Comparison of ENCODE assay signal across 24 mouse cellular contexts in genomic region chr6:21122119-21122518, GRCm38 (mm10).
"Had no signal": no experiment of that assay in that cellular context is flagged by ENCODE, and none has a peak within 500 bp of the region (broad histone marks: within the 10 kb centered on the region; RNA-seq: fewer than 3 reads in every experiment).

No protein-coding gene starts in this region.

- H3K36me3 ChIP-seq: heart, embryonic 10.5 days; heart, embryonic 12.5 days; hindbrain, embryonic 10.5 days; intestine, embryonic 15.5 days; limb, embryonic 10.5 days; limb, embryonic 12.5 days; liver, embryonic 13.5 days had no signal

- ATAC-seq: inflammation-experienced regulatory T-cells, adult 6 months; intestine, embryonic 15.5 days; intestine, postnatal 0 days had no signal

- H3K9ac ChIP-seq: heart, embryonic 12.5 days; intestine, embryonic 15.5 days; limb, embryonic 12.5 days; liver, embryonic 13.5 days had no signal

- H3K4me3 ChIP-seq: gastrocnemius, adult 2 months; heart, embryonic 10.5 days; heart, embryonic 12.5 days; hindbrain, embryonic 10.5 days; intestine, embryonic 15.5 days; layer of hippocampus, adult 2 months; left cerebral cortex, adult 2 months; limb, embryonic 10.5 days; limb, embryonic 12.5 days; liver, embryonic 13.5 days had no signal

- H3K4me1 ChIP-seq: heart, embryonic 10.5 days; heart, embryonic 12.5 days; intestine, embryonic 15.5 days; limb, embryonic 10.5 days; limb, embryonic 12.5 days; liver, embryonic 13.5 days had no signal

- H3K4me2 ChIP-seq: heart, embryonic 12.5 days; intestine, embryonic 15.5 days; limb, embryonic 12.5 days; liver, embryonic 11.5 days; liver, embryonic 13.5 days had no signal

- DNase-seq: gastrocnemius, adult 2 months; gastrocnemius, postnatal 10 days; gastrocnemius, postnatal 25 days; heart, adult 18-20 months; heart, postnatal 10 days; heart, postnatal 4 days; kidney, adult 18-20 months; kidney, adult 8-10 months; kidney, postnatal 10 days; kidney, postnatal 25 days; kidney, postnatal 4 days; liver; liver, embryonic 13.5 days had no signal

- H3K27ac ChIP-seq: gastrocnemius, adult 2 months; heart, embryonic 10.5 days; hindbrain, embryonic 10.5 days; intestine, embryonic 15.5 days; layer of hippocampus, adult 2 months; left cerebral cortex, adult 2 months; limb, embryonic 10.5 days; limb, embryonic 12.5 days; liver, embryonic 13.5 days had no signal

- H3K27me3 ChIP-seq: heart, embryonic 12.5 days; intestine, embryonic 15.5 days; limb, embryonic 12.5 days; liver, embryonic 13.5 days had no signal

- H3K9me3 ChIP-seq: heart, embryonic 10.5 days; heart, embryonic 12.5 days; hindbrain, embryonic 10.5 days; intestine, embryonic 15.5 days; limb, embryonic 10.5 days; limb, embryonic 12.5 days; liver, embryonic 13.5 days had no signal
